Mouse (Mus musculus) gastrocnemius, adult 8-10 months (tissue): ENCODE results near the gene Cdh22. TPM values are rescaled to one million over a fixed set of nuclear protein-coding genes. Genes with fewer than 3 reads are reported as not detected.

Experiments used
- DNase-seq, 2 experiments: peaks; one replicate each; pipeline ENCODE4 v3.0.0; 2022; ENCODE audit warnings: low spot score in 2 of 2
- total RNA-seq, 4 experiments: library from RNA; stranded (reverse); gene quantifications; 2 replicates each; pipeline ENCODE4 v1.2.4; 2022

Gene Cdh22
- total RNA-seq, 4 experiments from 2014 or later: 0.68 to 0.99 (median 0.95) TPM

DNA sequence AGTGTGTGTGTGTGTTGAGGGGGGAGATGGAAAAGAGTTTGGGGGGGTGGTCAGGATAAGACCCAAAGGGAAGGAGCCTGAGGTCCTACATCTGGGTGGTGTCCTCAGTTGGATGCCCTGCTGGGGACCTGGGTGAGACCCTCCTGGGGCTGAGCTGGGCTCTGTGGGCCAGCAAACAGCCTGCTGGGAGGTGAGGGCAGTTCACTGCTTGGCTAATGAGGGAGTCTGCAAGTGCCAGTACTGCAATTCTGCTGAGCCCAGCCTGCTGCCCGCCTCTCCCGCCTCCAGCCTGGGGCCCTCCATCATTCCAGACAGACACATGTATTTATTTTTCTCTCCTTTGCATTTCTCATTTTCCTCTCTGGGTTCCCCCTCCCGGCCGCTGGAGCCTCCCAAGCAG, 76.3 kb downstream of the Cdh22 start:
- no peak for DNase-seq

- DNase-seq: no peak
Measured at GRCm38 (mm10) chr2:165157900-165158299, 76.8 kb downstream of the Cdh22 start.

DNA sequence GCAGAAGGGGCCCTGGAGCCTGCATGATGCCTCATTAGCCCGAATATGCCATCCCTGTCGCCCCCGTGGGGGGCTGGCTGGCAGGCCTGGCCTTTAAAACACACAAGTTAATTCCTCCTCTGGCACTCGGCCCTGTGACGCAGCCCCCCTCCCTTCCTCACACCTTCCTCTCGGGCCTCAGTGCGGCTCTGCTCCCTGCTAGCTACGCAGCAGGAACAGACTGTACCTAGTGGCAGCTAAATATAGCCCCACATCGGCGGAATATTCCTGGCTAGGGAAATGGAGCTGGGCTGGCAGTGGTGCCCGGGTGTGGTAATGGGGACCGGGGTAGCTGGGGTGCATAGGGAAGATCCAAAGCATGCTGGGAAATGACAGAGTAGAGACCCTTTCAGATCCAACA, 81.6 kb downstream of the Cdh22 start:
- DNase-seq: peak; percentile 67 to 69

GRCm38 (mm10) chr2:165149741-165150140, 84.9 kb downstream of the Cdh22 start:
- no peak for DNase-seq

DNA sequence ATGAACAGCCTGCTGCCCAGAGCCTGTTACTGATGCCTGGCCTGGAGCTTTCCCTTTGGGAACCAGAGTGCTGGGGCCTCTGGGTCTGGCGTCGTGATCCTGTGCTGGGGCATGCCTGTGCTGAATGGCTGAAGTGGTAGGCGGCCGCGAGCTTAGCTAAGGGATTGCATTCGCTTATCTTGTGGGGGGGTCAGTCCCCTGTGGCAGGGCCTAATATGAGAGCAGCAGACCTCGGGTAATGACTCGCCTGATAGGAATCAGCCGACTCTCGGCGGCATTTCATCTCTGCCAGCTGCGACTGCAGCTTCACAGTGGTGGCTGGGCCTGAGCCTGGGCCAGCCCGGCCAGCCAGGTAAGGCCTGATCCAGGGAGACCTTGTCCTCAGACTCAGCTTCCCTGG, 88.8 kb downstream of the Cdh22 start:
- DNase-seq: no peak

GRCm38 (mm10) chr2:165143487-165143886, 91.2 kb downstream of the Cdh22 start:
- no peak for DNase-seq

DNA sequence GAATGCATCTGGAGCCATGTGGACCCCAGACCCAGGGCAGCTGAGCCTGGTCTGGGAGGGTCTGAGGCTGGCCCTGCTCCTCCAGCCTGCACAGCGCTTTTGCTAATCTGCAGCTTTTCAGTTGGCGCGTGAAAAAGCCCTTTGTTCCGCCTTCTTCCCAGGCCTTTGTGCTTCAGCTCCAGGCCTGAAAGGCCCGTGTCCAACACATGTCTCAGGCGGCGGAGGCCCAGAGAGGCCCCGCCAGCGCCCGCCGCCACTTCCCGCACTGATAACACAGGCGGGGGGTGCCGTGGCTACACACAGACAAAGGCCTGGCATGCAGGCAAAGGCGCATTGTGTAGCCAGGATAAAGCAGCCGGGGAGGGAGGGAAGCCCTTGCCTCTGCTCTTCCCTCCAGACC, 98.6 kb downstream of the Cdh22 start:
- DNase-seq: no peak

- no peak for DNase-seq
Measured at GRCm38 (mm10) chr2:165133566-165133965, 101.1 kb downstream of the Cdh22 start.

DNA sequence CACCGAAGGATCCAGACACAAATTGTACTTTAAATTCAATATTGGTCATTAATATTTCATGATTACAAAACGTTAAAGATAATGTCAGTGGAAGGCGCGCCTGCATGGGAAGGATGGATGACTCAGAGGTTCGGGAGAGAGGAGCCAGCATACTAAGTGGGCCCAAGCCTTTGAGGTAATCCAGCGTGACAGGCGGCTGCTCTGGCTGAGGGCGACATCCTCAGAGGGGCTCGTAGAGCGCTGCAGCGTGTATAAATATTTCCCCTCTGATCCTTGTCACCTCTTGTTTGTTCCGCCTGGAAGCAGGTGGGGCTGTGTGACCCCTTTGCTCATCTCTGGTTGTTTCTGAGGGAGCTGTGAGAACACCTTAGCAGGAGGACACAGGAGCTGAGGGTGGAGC, 103.2 kb downstream of the Cdh22 start:
- no peak for DNase-seq

- no peak for DNase-seq
Measured at GRCm38 (mm10) chr2:165129189-165129588, 105.5 kb downstream of the Cdh22 start.

- no peak for DNase-seq
Measured at GRCm38 (mm10) chr2:165126896-165127562, 107.6 kb downstream of the Cdh22 start.

DNA sequence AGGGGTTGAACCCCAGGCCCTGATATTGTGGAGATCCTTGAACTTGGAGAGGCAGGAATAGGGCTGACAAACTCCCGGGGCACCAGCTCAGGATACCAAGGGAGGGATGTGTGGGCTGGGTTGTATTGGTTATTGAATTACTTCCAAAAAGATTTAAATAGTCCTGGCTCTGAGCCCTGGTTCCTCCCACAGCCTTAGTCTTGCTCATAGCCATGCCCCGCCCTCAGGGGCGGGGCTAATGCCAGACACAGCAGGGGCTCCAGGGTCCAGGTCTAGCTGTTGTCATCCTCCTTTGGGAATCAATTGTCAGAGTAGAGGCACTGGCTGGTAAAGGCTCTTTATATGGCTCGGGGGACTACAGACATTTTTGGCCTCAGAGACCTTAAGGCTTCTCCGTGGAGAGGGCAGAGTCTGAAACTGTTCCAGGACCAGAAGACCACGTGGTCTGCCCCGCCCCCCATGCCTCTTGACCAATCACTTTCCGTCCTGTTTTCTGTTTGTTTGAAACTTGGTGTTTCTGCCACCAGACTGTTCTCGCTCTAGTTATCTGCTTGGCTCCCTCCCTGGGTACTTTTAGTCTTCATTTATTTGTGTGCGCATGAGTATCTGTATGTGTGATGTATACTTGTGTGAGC, 113.3 kb downstream of the Cdh22 start:
- DNase-seq: no peak

DNA sequence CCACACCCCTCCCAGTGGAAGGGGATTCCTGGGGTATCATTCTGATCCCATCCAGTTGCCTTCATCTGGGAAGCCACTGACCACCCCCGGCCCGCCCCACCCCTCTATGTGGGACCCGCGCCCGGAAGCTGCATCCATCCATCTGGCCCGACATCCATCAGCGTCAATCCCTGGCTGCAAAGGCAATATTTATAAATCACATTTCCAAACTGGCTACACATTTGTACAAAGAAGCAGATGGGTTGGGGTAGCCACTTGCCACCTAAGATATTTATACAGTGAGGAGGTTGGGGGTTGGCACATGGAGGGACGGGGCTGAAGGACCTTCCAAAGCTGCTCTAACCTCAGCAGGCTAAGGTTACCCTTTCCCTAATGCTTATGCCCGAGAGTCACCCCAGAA, 113.9 kb downstream of the Cdh22 start:
- no peak for DNase-seq

DNA sequence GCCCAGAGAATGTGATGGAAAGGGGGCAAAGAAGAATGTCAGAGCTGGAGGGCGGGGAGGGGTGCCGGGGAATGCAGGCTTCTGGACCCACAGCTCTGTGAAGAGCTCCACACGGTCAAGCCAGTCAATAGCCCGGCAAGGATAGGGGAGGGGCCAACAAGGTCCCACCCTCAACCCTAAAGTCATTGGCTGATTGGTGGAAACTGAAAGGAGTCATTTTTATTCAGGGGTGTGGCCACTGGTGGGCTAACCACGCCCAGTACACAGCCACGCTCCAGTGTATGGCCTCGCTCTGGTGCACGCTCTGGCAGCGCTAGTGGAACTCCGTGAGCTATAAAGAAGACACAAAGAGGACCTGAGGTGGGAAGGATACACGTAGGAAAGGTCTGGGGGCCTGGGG, 120.9 kb downstream of the Cdh22 start:
- no peak for DNase-seq

- peak; percentile 44 to 47 for DNase-seq
Measured at GRCm38 (mm10) chr2:165112149-165112548, 122.5 kb downstream of the Cdh22 start.

- no peak for DNase-seq
Measured at GRCm38 (mm10) chr2:165106585-165106984, 128.1 kb downstream of the Cdh22 start.

- DNase-seq: no peak
Measured at GRCm38 (mm10) chr2:165105513-165106079, 129.1 kb downstream of the Cdh22 start.

- no peak for DNase-seq
Measured at GRCm38 (mm10) chr2:165102920-165103319, 131.7 kb downstream of the Cdh22 start.

GRCm38 (mm10) chr2:165100749-165101148, 133.9 kb downstream of the Cdh22 start:
- no peak for DNase-seq

- no peak for DNase-seq
Measured at GRCm38 (mm10) chr2:165098861-165099260, 135.8 kb downstream of the Cdh22 start.

- DNase-seq: no peak
Measured at GRCm38 (mm10) chr2:165096367-165096766, 138.3 kb downstream of the Cdh22 start.

GRCm38 (mm10) chr2:165092393-165092792, 142.3 kb downstream of the Cdh22 start:
- DNase-seq: no peak

DNA sequence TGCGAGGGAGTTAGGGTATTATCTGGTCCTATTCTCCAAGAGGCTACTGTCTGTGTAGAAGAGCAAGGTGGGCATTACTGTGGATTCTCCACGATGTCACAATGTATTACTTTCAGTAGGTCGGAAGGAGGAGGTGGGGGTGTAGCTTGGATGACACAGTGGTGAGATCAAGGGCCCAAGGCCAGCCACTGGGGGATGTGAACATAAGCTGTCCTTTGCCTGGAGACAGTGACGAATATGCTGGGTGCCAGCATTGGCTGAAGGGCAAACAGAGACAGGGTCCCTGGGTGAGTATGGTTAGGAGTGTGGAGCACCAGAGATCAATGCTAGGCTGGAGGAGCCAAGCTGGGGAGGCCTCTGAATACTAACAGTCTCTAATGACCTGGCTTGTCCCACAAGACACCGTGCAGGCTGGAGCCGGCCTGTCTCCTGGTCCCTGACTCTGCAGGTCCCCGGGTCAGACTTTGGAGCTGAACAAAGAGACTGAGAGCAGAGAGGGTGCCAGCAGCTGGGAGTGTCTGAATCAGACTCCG, 143.2 kb downstream of the Cdh22 start:
- DNase-seq: no peak
